Mouse (Mus musculus): ENCODE data around the gene Hexim1.

The Hexim1 gene

DNA sequence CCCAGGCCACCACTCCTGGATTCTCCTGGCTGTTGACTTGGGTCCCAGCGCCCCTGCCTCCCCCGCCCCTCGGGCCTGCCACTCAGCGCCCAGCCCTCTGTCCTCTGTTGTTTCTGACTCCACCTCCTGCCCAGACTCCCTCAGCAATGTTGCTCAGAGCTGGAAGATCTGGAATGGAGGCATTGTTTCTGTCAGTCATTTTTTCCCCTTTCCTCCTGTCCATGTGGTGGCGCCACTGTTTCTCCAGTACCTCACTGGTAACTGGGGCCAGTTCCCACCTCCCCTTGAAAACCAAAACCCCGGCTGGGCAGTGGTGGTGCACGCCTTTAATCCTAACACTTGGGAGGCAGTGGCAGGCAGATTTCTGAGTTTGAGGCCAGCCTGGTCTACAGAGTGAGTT, 45.4 kb downstream of the Hexim1 start:
- DNase-seq, result no peak

DNA sequence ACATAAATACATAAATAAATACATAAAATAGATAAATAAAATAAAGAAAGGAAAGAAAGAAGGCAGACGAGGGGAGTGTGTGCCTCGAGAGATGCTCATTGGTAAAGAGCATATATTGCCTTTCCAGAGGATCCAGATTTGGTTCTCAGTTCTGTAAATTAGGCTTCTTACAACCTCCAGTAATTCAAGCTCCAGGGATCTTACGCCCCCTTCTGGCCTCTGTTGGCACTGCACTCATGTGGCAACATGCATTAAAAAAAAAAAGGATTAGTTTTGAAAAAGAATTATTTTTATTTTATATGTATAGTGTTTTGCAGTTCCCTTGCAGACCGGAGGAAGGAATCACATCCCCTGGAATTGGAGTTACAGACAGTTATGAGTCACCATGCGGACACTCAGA, 46.1 kb downstream of the Hexim1 start:
- no peak for DNase-seq

DNA sequence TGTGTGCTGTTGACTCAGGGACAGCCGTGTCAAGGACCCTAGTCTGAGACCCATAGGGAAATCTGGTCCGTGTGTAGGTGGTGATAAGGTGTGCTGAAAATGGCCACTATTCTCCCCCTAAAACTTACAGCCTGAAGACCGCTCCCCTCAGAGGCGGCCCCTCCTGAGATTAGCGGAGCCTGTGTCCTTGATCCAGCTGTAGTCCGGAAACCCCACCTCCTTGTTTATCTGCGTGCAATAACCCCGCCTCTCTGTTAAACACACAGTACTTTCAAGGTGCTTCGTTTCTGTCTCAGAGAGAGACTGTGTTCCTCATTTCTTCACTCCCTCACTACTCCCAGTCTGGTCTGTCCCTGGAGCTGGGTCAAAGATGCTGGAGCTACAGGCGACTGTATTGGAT, 48.4 kb downstream of the Hexim1 start:
- no peak for DNase-seq

DNA sequence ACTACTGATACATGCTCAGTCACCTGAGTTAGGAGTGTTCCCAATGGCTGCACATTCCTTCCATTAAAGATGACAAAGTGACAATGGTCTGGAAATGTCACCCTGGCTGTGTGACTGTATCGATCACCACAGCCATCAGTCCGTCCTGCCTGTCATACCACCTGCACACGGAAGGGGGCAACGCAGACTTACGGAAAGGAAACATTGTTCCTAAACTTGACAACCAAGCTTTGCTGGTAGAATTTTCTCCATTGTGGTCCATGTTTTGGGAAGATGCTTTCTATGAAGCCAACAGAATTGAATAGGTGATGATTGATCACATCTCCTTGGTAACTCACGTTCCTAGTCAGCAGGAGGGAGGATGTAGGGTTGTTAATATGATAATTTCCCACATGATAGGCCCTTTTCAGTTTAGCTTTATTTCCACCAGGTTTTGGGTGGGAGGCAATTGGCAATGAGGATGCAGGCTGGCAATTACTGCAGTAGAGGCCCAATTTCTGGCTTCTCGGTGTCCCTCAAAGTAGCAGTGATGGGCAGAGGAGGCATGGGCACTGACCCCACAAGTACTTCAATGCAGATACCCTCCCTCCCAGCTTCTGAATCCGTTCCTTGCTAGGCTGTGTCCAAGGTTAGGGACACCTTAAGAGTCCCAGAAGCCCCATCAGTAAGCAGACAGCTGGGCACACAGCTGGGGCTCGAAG, 52.8 kb downstream of the Hexim1 start:
- peak; percentile 81 for DNase-seq
